Mouse (Mus musculus): ENCODE measurements around the gene Lsamp.
A peak's percentile ranks its signal among the peaks of the same experiment; 100 is the strongest.

Lsamp gene

GRCm38 (mm10) chr16:40290132-40290531 is 306.0 kb downstream of the Lsamp start:
- DNase-seq = peak; percentile 11

GRCm38 (mm10) chr16:40294296-40294882 is 310.2 kb downstream of the Lsamp start:
- no peak for DNase-seq

- DNase-seq = no peak
Observed at GRCm38 (mm10) chr16:40295240-40295639, 311.1 kb downstream of the Lsamp start.

DNA sequence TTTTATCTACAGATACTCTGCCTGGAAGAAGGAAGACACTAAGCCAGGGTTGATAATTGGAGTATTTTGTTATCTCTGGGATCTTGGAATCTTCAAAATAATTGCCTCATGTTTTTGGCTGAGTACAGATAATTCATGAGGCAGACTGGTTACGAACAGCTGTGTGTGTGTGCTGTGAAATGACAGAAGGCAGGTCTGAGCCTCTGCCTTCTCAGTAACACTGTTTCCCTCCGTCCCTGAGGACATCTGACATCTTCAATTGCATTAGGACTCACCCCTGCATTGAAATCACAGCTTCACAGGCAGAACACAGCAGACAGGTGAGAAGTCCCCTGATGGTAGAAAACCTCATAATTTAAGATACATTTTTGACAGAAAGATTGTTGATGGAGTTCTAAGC is 323.5 kb downstream of the Lsamp start:
- no peak for DNase-seq

DNA sequence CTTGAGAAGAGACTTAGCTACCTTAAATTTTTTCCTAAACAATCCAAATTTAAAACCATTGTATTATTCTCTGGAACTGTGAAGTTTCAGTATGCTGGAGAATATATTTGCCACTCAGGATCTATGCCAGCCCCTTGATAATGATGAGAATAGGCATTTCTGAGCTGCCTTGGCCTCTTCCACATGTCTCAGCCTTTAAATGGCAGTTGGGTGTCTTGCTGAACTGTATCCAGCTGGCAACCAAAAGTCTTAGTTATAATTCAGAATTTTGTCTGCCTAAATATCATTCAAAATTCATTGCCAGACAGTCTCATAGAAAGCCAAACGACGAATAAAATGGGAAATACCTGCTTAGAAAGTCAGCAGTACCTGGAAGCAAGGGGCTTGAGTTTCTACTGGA is 332.0 kb downstream of the Lsamp start:
- peak; percentile 10 for DNase-seq

DNA sequence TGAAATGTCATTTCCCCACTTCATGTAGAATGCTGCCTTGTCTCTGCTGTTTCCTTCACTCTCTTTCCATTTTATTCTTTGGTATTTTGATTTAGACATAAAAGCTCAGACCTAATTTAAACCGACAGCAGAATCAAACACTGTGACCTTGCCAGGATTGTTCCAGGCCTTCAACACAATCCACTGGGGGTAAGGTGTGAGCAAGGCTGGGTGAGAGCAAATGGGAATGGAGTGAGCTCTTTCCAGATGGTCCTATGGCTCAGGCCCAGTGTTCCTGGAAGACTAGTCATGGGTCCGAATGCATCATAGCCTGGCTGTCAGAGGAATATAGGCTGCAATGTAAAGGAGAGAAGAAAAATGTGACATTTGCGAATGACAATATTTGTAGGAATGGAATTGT is 340.6 kb downstream of the Lsamp start:
- DNase-seq = no peak

- DNase-seq = no peak
Observed at GRCm38 (mm10) chr16:40328249-40328820, 344.2 kb downstream of the Lsamp start.

GRCm38 (mm10) chr16:40369677-40370076 is 385.5 kb downstream of the Lsamp start:
- no peak for DNase-seq

DNA sequence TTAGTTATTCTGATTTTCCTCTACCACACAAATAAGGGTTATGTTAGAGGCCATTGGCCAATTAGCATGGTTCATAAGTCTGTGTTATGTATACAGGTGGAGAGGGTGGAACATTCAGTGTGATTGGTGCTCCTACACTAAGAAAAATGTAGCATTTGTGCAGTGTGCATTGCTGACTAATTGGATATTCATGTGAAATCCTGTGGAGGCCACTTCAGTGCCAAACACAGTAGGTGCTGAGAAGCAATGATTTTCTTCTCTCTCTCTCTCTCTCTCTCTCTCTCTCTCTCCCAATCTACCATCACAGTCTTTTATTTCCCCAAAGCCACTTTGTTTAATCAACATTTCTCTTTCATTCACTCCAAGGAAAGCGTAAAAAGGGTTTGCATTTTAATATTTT is 387.1 kb downstream of the Lsamp start:
- no peak for DNase-seq

- no peak for DNase-seq
Observed at GRCm38 (mm10) chr16:40375314-40375713, 391.2 kb downstream of the Lsamp start.

DNA sequence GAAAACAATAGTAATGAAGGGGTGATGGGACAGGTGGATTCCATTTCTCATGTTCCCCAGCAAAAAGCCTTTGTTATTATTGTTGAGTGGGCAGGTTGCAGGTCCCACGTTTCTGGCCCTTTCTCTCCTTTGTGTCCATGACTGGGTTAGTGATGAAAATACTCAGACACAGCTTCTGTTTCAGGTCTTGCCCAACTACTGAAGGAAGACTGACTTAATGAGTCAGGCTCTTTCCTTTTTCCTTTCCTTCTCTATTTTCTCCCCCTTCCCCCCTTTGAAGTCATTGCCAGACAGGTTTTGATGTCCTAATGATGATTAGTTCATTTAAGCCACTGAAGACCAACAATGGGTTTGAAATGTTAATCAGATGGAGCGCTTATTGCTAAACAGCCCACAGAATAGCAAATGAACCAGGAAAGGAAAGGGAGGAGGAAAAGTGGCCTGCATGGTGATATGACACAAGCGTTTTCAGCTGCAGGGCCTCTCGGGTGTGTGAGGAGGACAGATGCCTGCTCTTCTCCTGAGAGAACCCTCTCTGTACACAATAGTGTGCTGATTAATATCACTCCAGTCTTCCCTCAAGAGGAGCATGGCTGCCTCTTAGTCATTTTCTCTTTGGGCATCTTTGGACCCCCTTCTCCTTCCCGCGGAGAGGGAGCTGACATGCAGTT is 393.1 kb downstream of the Lsamp start:
- DNase-seq = no peak

- no peak for DNase-seq
Observed at GRCm38 (mm10) chr16:40392106-40392505, 407.9 kb downstream of the Lsamp start.

DNA sequence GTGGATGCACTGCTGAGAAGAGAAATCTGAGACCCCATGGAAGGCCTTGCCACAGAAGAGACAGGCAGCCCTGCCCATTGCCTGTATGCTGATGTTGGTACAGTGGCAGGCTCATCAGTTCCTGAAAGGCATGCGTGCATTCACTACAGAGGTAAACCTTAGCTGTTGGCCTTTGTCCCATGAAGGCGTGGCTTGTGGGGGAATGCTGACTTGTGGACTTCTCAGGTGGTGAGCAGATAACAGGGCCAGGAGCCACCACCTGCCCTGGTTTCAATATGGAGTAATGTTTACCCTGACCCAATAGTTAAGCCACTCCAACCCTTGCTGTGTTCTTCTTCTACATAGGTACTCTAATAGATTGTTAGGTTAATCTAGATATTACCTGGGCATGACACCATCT is 415.4 kb downstream of the Lsamp start:
- no peak for DNase-seq

DNA sequence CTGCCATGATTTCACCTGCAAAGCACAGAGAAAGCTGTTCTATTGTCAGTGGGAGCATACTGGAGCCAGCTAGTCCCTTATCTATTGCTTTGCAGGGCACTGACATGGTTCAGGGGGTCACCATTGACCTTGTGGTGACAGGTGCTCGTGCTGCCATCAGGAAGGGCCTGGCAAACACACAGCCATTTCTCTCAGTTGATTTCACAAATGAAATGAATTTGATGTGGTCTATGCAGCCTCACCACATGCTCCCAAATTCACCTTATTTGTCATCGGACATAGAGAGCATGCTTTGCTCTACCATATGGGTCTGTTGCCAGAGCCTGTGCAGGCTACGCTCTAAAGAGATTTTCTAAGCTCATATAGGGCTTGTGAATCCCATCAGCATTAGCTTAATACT is 450.1 kb downstream of the Lsamp start:
- no peak for DNase-seq

DNA sequence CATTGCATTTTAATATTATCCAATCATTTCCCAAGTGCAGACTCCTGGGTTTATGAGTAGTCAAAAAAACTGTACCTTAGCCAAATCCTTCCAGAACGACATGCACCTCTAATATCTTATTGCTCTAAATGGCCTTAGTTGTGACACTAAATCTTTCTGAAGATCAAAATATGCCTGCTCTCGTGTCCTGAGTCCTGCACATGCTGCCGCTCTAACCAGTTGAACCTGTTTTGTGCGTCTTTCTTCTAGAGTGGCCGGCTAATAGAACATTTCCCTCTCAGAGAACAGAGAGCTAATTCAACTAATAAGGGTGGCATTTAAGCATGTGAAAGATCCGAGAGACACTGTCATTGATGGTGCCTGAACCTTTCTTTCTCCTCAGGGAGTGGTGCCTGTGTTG is 452.3 kb downstream of the Lsamp start:
- no peak for DNase-seq

DNA sequence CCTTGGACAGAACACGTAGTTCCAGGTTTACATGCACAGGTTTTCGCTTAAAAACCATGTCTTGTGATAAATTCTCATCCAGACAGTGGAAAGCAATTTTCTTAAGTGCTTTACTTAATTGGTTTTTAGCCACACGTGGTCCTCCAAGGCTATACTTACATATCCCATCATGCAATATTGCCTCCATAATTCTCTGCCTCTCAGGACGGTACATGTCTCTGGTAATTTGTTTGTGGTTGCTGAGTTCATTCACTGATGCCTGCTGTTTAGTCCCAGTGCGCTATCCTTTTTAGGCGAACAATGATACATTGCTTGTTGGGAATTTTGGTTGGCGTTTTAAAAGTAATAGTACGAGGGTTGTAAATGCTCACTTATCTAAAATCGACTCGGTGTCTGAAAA is 453.7 kb downstream of the Lsamp start:
- no peak for DNase-seq

- DNase-seq = no peak
Observed at GRCm38 (mm10) chr16:40438876-40439275, 454.7 kb downstream of the Lsamp start.

DNA sequence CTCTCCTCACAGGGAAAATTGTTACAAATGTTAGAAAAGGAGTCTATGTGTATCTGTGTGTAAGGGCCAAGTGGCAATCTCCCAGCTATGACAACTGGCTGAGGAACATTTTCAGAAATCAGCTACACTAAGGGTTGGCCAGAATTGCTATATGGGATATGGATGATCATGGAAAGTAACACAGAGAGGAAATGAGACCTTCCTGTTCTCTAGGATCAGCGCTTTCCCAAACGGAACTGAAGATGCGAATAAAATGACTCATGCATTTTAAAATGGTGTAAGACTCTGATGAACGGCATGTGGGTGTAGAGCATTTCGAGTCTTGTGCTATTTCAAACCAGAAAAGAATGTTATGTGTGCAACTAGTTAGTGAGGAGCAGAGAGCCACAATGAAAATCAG is 462.4 kb downstream of the Lsamp start:
- DNase-seq = peak; percentile 14

GRCm38 (mm10) chr16:40463411-40464058 is 479.4 kb downstream of the Lsamp start:
- DNase-seq = peak; percentile 32

GRCm38 (mm10) chr16:40466596-40466995 is 482.4 kb downstream of the Lsamp start:
- peak; percentile 22 for DNase-seq

- peak; percentile 53 for DNase-seq
Observed at GRCm38 (mm10) chr16:40470946-40471345, 486.8 kb downstream of the Lsamp start.

DNA sequence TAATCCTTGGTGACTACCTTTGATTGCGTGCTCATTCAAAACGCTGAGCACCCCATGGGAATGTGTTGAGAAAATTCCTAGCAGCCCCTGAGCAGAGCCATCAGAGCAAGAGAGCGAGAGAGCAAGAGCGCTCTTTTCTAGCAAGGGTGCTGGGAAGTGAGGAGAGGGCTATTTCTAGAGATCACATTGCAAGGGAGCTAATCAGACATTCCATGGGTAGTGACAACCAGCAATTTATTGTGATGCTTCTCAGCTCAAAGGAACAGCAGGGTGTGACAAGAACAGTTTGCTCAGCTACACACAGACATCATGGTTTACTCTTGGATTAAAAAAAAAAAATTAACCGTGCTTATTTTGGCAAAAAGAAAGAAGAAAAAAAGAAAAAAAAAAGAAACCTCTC is 487.8 kb downstream of the Lsamp start:
- no peak for DNase-seq

DNA sequence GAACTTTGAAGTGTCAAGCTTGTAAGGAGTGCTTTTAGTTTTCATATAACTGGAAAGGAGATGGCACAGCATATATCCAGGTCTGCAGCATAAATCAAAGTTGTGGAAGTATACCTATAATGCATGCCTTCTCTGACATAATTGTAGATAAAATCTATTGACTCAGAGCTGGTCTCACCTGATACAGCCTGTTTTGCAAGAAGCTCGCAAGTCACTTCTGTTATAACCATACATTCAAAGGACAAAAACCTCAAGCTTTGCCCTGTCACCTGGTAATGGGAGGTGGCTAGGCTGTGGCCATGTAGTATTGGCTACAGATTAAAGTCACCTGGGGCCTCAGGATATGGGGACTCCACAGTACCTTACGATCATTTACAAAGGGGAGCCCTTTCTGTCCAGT is 507.4 kb downstream of the Lsamp start:
- no peak for DNase-seq
